Mouse (Mus musculus) bone marrow macrophage, adult 2 months (primary cell): ENCODE measurements around the gene Cspg4. TPM values are rescaled to one million over a fixed set of nuclear protein-coding genes. Genes with fewer than 3 reads are reported as not detected.

Source experiments
- H3K27ac ChIP-seq: 2 replicates; pipeline ENCODE4 v1.5.1; 2012; ENCODE audit warnings: low read depth, low read length; ENCODE audit not compliant: insufficient read depth
- H3K4me1 ChIP-seq: 2 replicates; pipeline ENCODE4 v1.6.1; 2012; ENCODE audit warnings: low read length; ENCODE audit not compliant: control insufficient read depth, insufficient read depth
- H3K4me3 ChIP-seq: 2 replicates; pipeline ENCODE4 v1.5.1; 2012; ENCODE audit warnings: mild to moderate bottlenecking, low read length, moderate library complexity; ENCODE audit not compliant: insufficient read depth
- CTCF ChIP-seq: IDR thresholded peaks from 2 replicates; pipeline ENCODE4 v1.5.1; 2012; ENCODE audit warnings: low read depth, mild to moderate bottlenecking, low read length, moderate library complexity
- POLR2A ChIP-seq: IDR thresholded peaks from 2 replicates; pipeline ENCODE4 v1.6.1; 2012; ENCODE audit warnings: mild to moderate bottlenecking, low read depth, low read length, borderline replicate concordance
- polyA plus RNA-seq: library from polyadenylated mRNA; stranded (reverse); fragments of >200 nt; gene quantifications from 2 replicates; pipeline ENCODE4 v1.2.4, GENCODE M21; 2012; ENCODE audit not compliant: missing spikeins, insufficient read depth, insufficient read length

Cspg4 gene
- polyA plus RNA-seq, 1 experiment = 0.67 TPM

DNA sequence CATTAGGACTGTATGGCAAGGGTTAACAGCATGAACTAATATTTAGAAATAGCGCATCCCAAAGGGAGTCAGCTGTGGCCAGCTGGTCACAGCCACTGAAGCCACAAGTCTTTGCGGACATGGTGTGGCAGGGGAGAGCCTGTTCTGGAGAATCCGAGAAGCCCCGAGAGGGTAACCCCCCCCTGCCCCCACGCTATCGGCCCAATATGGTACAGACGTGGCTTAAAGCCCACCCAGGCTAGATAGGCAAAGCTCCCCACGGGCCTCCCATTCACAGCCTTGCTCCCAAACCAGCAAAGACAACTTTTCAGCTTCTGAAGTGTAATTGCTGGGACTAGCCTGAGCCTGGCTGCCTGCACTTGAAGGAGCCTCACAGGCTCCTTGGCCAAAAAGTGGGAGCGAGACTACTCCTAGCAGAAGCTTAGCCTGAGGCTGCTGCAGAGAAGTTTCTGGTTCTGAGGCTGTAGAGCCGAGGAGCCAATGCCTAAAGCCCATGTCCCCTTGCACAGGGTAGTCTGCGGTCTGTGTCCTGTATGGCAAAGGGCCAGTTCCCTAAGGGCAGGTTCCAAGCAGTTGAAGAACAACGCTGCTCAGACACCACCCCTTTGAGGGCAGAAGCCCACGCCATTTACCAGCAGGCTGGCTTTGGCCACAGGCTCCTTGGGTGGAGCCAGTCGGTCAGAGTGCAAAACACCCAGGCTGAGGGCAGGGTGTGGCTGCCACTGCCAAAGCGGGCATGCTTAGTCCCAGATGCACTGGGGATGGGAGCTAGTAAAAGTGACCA, 4.2 kb upstream of the Cspg4 start:
- Histone ChIP-seq H3K27ac (no peak overlapping the region), H3K4me3 (no peak overlapping the region), H3K4me1 (no peaks in the 10 kb centered on the region; the same call in 1 of the 2 replicates)
- no peak for TF ChIP-seq POLR2A
- no peak for TF ChIP-seq CTCF

DNA sequence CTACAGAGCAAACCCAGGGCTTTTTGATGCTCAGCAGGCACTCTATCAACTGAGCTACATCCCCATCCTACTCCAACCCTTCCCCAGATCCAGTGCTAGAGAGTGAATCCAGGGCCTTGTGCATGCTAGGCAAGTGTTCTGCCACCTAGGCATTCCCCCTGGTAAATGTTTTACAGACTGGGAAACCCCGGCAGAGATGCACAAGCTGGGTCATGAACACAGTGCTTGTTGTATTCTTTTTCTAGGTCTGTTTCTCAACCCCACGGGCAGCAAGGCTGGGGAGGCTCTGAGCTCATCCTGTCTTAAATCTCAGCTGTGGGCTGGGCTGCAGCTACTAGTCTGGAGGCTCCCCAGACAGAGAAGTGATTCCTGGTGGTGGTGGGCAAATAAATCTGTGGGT, 2.0 kb upstream of the Cspg4 start:
- Histone ChIP-seq H3K4me3 (no peak overlapping the region), H3K4me1 (peaks cover 7% of the 10 kb centered on the region; the same call in 1 of the 2 replicates), H3K27ac (no peak overlapping the region)
- TF ChIP-seq POLR2A = no peak
- no peak for TF ChIP-seq CTCF

GRCm38 (mm10) chr9:56864216-56864729, 560 bp upstream of the Cspg4 start, which contains the start of gene Odf3l1:
Gene Odf3l1 (minus strand): TSS chr9:56864679.
- peaks cover 11% of the 10 kb centered on the region; the same call in 1 of the 2 replicates for H3K4me1 ChIP-seq
- no peak within 1 kb of the TSS for H3K4me3 ChIP-seq
- no peak for TF ChIP-seq POLR2A
- no peak for TF ChIP-seq CTCF
- no peak within 1 kb of the TSS for H3K27ac ChIP-seq

DNA sequence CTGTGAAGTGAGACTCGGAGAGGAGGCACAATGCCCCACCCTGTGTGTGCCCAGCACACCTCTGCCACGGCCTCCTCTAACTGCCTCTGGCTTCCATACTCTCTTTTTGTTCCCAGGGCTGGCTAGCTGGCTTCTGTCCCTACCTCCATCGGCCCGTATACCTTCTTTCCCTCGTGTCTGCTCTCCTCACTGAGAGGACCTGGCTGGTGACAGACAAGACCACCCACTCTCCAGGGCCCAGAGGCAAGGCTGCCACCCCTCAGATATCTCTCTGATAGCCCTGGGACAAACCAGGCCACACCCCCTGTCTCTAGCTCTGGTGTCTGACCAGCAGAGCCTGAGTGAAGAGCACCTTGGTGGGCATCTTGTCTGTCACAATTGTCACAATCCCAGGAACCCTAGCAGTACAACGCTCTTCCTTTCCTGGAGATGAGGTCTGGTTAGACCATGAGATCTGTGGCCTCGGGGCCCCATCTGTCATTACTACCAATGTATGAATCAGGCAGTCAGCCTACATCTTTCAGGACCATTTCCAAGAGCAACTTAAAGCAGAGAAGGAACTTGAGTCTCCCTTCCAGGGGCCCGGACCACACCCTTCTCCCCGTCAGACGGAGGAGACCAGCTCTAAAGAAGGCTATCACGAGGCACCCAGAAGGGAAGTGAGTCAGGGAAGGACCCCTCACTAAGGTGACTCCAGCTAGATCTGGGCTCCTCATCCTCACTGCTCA, 1.0 kb downstream of the Cspg4 start:
- Histone ChIP-seq H3K27ac (no peak overlapping the region), H3K4me1 (peaks cover 25% of the 10 kb centered on the region), H3K4me3 (no peak overlapping the region)
- TF ChIP-seq POLR2A (no peak), CTCF (no peak)

GRCm38 (mm10) chr9:56866430-56866829, 1.6 kb downstream of the Cspg4 start:
- Histone ChIP-seq H3K4me1 (peaks cover 31% of the 10 kb centered on the region), H3K4me3 (no peak overlapping the region), H3K27ac (no peak overlapping the region)
- no peak for TF ChIP-seq POLR2A
- no peak for TF ChIP-seq CTCF

DNA sequence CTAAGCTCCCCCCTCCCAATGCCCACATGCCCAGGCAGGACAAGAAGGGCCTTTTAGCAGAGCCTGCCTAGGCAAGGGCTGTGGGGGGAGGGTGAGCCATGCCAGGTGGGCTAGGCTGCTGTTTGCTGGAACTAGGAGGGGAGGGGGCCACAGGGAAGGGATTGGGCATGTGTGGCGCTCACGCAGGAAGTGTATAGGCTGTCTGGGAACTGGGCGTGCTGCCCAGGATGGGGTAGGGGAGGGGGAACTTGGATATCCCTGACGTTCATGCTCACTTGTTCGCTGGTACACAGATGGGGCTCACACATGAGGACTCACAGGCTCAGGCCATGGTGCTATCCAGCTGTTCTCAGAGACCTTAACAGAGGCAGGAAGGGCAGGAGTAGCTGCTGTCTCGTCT, 3.5 kb downstream of the Cspg4 start:
- Histone ChIP-seq H3K4me1 (peaks cover 49% of the 10 kb centered on the region), H3K4me3 (no peak overlapping the region), H3K27ac (no peak overlapping the region)
- no peak for TF ChIP-seq POLR2A
- no peak for TF ChIP-seq CTCF

DNA sequence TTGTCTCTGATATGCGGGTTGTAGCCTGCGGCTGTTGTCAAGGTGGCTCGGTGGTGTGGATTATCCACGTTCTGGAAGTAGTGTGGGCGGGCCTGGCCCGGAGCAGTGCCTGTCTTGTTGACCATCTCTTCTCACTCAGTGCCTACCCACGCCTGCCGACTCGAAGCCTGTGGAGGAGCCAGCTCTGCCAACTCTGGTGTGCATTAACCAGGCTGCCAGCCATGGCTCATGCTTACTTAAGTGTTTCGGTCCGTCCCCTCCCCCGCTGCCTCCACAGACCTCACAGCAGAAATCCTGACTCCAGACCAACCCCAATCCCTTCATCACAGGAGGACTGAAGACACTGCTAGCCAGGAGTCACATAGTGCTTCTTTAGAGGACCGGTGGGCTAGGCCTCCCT, 4.7 kb downstream of the Cspg4 start:
- TF ChIP-seq POLR2A = no peak
- TF ChIP-seq CTCF = no peak
- H3K4me3 ChIP-seq = no peak overlapping the region
- no peak overlapping the region for H3K27ac ChIP-seq
- peaks cover 61% of the 10 kb centered on the region for H3K4me1 ChIP-seq

- TF ChIP-seq POLR2A = no peak
- no peak for TF ChIP-seq CTCF
- Histone ChIP-seq H3K4me1 (peaks cover 61% of the 10 kb centered on the region), H3K27ac (no peak overlapping the region), H3K4me3 (no peak overlapping the region)
These were observed 5.9 kb downstream of the Cspg4 start for GRCm38 (mm10) chr9:56870778-56871177.

DNA sequence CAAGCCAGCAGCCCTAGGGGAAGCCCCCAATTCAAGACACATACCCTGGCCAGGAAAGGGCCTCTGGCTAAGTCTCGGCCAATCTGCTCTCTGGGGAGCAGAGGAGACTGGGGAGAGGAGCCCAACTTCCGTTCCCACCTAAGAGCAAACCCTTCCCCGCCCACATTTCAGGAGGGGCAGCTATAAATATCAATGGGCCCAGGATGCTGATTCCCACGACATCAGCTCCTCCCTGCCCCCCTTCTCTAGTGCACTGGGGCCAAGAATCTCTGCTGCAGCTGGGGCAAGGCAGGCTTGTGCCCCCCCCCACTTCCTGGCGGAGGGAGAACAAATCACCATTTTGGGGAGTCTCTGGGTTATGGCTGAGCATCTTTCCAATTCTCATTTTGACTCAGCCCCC, 6.4 kb downstream of the Cspg4 start:
- peaks cover 58% of the 10 kb centered on the region for H3K4me1 ChIP-seq
- H3K27ac ChIP-seq = no peak overlapping the region
- H3K4me3 ChIP-seq = no peak overlapping the region
- TF ChIP-seq POLR2A = no peak
- no peak for TF ChIP-seq CTCF
